ENCODE assay signal across 8 mouse cellular contexts in genomic region chr7:24638026-24638856, GRCm38 (mm10). TPM values are rescaled to one million over a fixed set of nuclear protein-coding genes. Genes with fewer than 3 reads are reported as not detected.
DNase-seq lines count a peak whose midpoint lies in the region; ATAC-seq lines count a peak whose summit lies in the region.

No protein-coding gene starts in this region.

- H3K9ac ChIP-seq in lung, embryonic 15.5 days = no peak overlapping the region; the same call in 1 of the 2 replicates

- H3K36me3 ChIP-seq in lung, embryonic 15.5 days = no peaks in the 10 kb centered on the region
- H3K36me3 ChIP-seq in splenic B cell, adult 2 months (ENCODE audit: control insufficient read depth, insufficient read depth, low read length, poor library complexity, severe bottlenecking) = no peaks in the 10 kb centered on the region

- peak overlapping the region; percentile 78 for H3K4me2 ChIP-seq in lung, embryonic 15.5 days

- H3K27me3 ChIP-seq in lung, embryonic 15.5 days = peaks cover 57% of the 10 kb centered on the region
- no peaks in the 10 kb centered on the region for H3K27me3 ChIP-seq in splenic B cell, adult 2 months (ENCODE audit: control insufficient read depth, insufficient read depth, low read length, poor library complexity, severe bottlenecking)

- H3K4me1 ChIP-seq in lung, embryonic 15.5 days = peaks cover 12% of the 10 kb centered on the region

- no peak overlapping the region for H3K27ac ChIP-seq in lung, embryonic 15.5 days

- H3K4me3 ChIP-seq in lung, embryonic 15.5 days = peak overlapping the region; percentile 40

- WGBS in lung, embryonic 15.5 days = 3% methylated on average over 35 of the region's 35 CpGs

- peak; percentile 36 to 45 for DNase-seq in lung, adult 18-20 months
- DNase-seq in lung, postnatal 4 days = no peak
- DNase-seq in induced T-regulatory cell, adult 2 months (ENCODE audit: low read depth) = peak; percentile 79
- peak; percentile 68 for DNase-seq in splenic B cell, adult 2 months (ENCODE audit: low read depth, low spot score)
- no peak for DNase-seq in layer of hippocampus, postnatal 14 days (ENCODE audit: low spot score in 2 of 2)
- DNase-seq in frontal cortex, postnatal 36 days (ENCODE audit: low spot score in 2 of 2) = no peak

- no peaks in the 10 kb centered on the region for H3K9me3 ChIP-seq in lung, embryonic 15.5 days

- peak; percentile 50 for ATAC-seq in common myeloid progenitor, adult 5-6 weeks (replicated peaks; ENCODE audit: low read depth, poor library complexity, severe bottlenecking)
- ATAC-seq in lung, embryonic 15.5 days (ENCODE audit: borderline replicate concordance, extremely low read depth, low FRiP score, low TSS enrichment) = peak; percentile 43; the same call in 1 of the 2 replicates

RNA-seq across cellular contexts. Expression of gene Lypd3, which starts 1.9 kb away (rescaled TPM):
- total RNA-seq in common myeloid progenitor, adult 5-6 weeks (2017) = not detected in 2 replicates
- polyA plus RNA-seq in lung, embryonic 15.5 days (2015; fragmentation: Nextera tagmentation; extraction: Ambion mirVana) = 0.18 and 0.40 TPM in 2 replicates
- 1 to 10 TPM; 1.2 to 1.3 TPM for total RNA-seq in layer of hippocampus, postnatal 14 days (2021)

RNA-seq across cellular contexts. Expression of gene Phldb3, which starts 27.7 kb away (rescaled TPM):
- total RNA-seq in common myeloid progenitor, adult 5-6 weeks (2017) = 9.6 and 14.7 TPM in 2 replicates
- 0.15 and 0.21 TPM in 2 replicates for polyA plus RNA-seq in lung, embryonic 15.5 days (2015; fragmentation: Nextera tagmentation; extraction: Ambion mirVana)
- under 1 TPM; 0.28 to 0.60 TPM for total RNA-seq in layer of hippocampus, postnatal 14 days (2021)

RNA-seq across cellular contexts. Expression of gene Tex101, which starts 38.2 kb away (rescaled TPM):
- total RNA-seq in common myeloid progenitor, adult 5-6 weeks (2017) = not detected in 2 replicates
- polyA plus RNA-seq in lung, embryonic 15.5 days (2015; fragmentation: Nextera tagmentation; extraction: Ambion mirVana) = not detected in 2 replicates
- not detected for total RNA-seq in layer of hippocampus, postnatal 14 days (2021)

RNA-seq across cellular contexts. Expression of gene Zfp575, which starts 50.8 kb away (rescaled TPM):
- not detected in 2 replicates for total RNA-seq in common myeloid progenitor, adult 5-6 weeks (2017)
- polyA plus RNA-seq in lung, embryonic 15.5 days (2015; fragmentation: Nextera tagmentation; extraction: Ambion mirVana) = 2.8 and 3.0 TPM in 2 replicates
- 1 to 10 TPM; 5.8 to 6.3 TPM for total RNA-seq in layer of hippocampus, postnatal 14 days (2021)

RNA-seq across cellular contexts. Expression of gene Ethe1, which starts 50.9 kb away (rescaled TPM):
- total RNA-seq in common myeloid progenitor, adult 5-6 weeks (2017) = 13.2 and 14.6 TPM in 2 replicates
- polyA plus RNA-seq in lung, embryonic 15.5 days (2015; fragmentation: Nextera tagmentation; extraction: Ambion mirVana) = 23.8 and 24.2 TPM in 2 replicates
- total RNA-seq in layer of hippocampus, postnatal 14 days (2021) = 1 to 10 TPM; 8.2 to 8.6 TPM

Comparison
In these comparisons a context has a peak if more than half of its experiments do, and no peak if none do; other contexts are left out.
1. DNase-seq: peak in lung, adult 18-20 months (2 of 2), induced T-regulatory cell, adult 2 months (single experiment) and splenic B cell, adult 2 months (single experiment); none in lung, postnatal 4 days (0 of 2), layer of hippocampus, postnatal 14 days (0 of 2) and frontal cortex, postnatal 36 days (0 of 2).